Mouse (Mus musculus) neural tube, embryonic 15.5 days (tissue): ENCODE data around the gene Atad2b. TPM values are rescaled to one million over a fixed set of nuclear protein-coding genes. Genes with fewer than 3 reads are reported as not detected.

Experiments
- ATAC-seq: fragments of 200-750 bp; cut with Nextera tagmentation; 2 replicates; pipeline ENCODE4 v1.8.0; 2017; ENCODE audit warnings: mild to moderate bottlenecking, moderate TSS enrichment, moderate library complexity; ENCODE audit not compliant: low FRiP score
- H3K27ac ChIP-seq: fragments of 300-500 bp; sonication (generic); replicated peaks from 2 replicates; pipeline ENCODE4 v1.5.1; 2015; ENCODE audit warnings: mild to moderate bottlenecking, inconsistent platforms
- H3K27me3 ChIP-seq: fragments of 300-500 bp; sonication (generic); replicated peaks from 2 replicates; pipeline ENCODE4 v1.6.1; 2015; ENCODE audit warnings: inconsistent platforms
- H3K36me3 ChIP-seq: fragments of 300-500 bp; sonication (generic); 2 replicates; pipeline ENCODE4 v1.6.1; 2015; ENCODE audit warnings: inconsistent platforms
- H3K4me1 ChIP-seq: fragments of 300-500 bp; sonication (generic); 2 replicates; pipeline ENCODE4 v1.6.1; 2015; ENCODE audit warnings: inconsistent platforms
- H3K4me2 ChIP-seq: fragments of 300-500 bp; sonication (generic); 2 replicates; pipeline ENCODE4 v1.6.1; 2015; ENCODE audit warnings: inconsistent platforms, mild to moderate bottlenecking, moderate library complexity
- H3K4me3 ChIP-seq: fragments of 300-500 bp; sonication (generic); replicated peaks from 2 replicates; pipeline ENCODE4 v1.5.1; 2015; ENCODE audit warnings: mild to moderate bottlenecking, inconsistent platforms
- H3K9ac ChIP-seq: fragments of 300-500 bp; sonication (generic); replicated peaks from 2 replicates; pipeline ENCODE4 v1.6.1; 2015; ENCODE audit warnings: mild to moderate bottlenecking, inconsistent platforms
- H3K9me3 ChIP-seq: fragments of 300-500 bp; sonication (generic); replicated peaks from 2 replicates; pipeline ENCODE4 v1.6.1; 2016; ENCODE audit warnings: inconsistent platforms
- WGBS: fragments of 180-500 bp; shearing (Covaris S2); methylation state at CpG from one replicate; pipeline ENCODE4 v1.1.7; 2015; ENCODE audit warnings: mixed read lengths; 5-methylcytosine and 5-hydroxymethylcytosine counted together
- polyA plus RNA-seq: library from polyadenylated mRNA; unstranded; fragments of >200 nt; fragmentation: Nextera tagmentation; extraction: Ambion mirVana; gene quantifications from 2 replicates; pipeline ENCODE4 v1.2.1, GENCODE M21; 2015

The Atad2b gene
- polyA plus RNA-seq, 1 experiment from 2014 or later = 8.3 TPM

- 9% methylated on average over 1 of the region's 1 CpGs for WGBS
- H3K9ac ChIP-seq = no peak overlapping the region
- peaks cover 41% of the 10 kb centered on the region for H3K36me3 ChIP-seq
- peak overlapping the region; percentile 70 for H3K27ac ChIP-seq
- peaks cover 25% of the 10 kb centered on the region for H3K4me1 ChIP-seq
- no peaks in the 10 kb centered on the region for H3K9me3 ChIP-seq
- peak; percentile 18; the same call in 1 of the 2 replicates for ATAC-seq
- H3K4me2 ChIP-seq = no peak overlapping the region
- H3K27me3 ChIP-seq = no peaks in the 10 kb centered on the region
- H3K4me3 ChIP-seq = no peak overlapping the region
Measured at GRCm38 (mm10) chr12:5088639-5089038, 171.5 kb downstream of the Atad2b start.

Other genes with a start within 250 kb of the Atad2b start
- 1.1 and 1.3 TPM in 2 replicates for gene Fam228a, start 178.9 kb upstream of the Atad2b start, polyA plus RNA-seq
- gene Pfn4, start 148.3 kb upstream of the Atad2b start, polyA plus RNA-seq = 12.0 and 13.3 TPM in 2 replicates
- gene Fam228b, start 148.1 kb upstream of the Atad2b start, polyA plus RNA-seq = 6.1 and 7.7 TPM in 2 replicates
- 181 and 200 TPM in 2 replicates for gene Sf3b6, start 99.8 kb upstream of the Atad2b start, polyA plus RNA-seq
- gene Fkbp1b, start 75.8 kb upstream of the Atad2b start, polyA plus RNA-seq = 77.9 and 98.3 TPM in 2 replicates
- gene Wdcp, start 74.0 kb upstream of the Atad2b start, polyA plus RNA-seq = 15.2 and 15.7 TPM in 2 replicates
- 1.9 and 2.2 TPM in 2 replicates for gene Mfsd2b, start 43.0 kb upstream of the Atad2b start, polyA plus RNA-seq
- 45.4 and 51.6 TPM in 2 replicates for gene Ubxn2a, start 9.6 kb upstream of the Atad2b start, polyA plus RNA-seq